Mouse (Mus musculus) layer of hippocampus, postnatal 36 days (tissue): ENCODE data around the gene Zkscan7. TPM values are rescaled to one million over a fixed set of nuclear protein-coding genes. Genes with fewer than 3 reads are reported as not detected.

Experiments
- DNase-seq, 2 experiments: peaks; one replicate each; pipeline ENCODE4 v3.0.0; 2022
- total RNA-seq, 2 experiments: library from RNA; stranded (reverse); gene quantifications; 2 replicates each; pipeline ENCODE4 v1.2.3; 2021

Gene Zkscan7
- total RNA-seq, 2 experiments from 2014 or later, result 4.5 to 5.1 TPM

GRCm38 (mm10) chr9:122902717-122903535 is 17.4 kb downstream of the Zkscan7 start:
- DNase-seq, result peak; percentile 22 to 37

DNA sequence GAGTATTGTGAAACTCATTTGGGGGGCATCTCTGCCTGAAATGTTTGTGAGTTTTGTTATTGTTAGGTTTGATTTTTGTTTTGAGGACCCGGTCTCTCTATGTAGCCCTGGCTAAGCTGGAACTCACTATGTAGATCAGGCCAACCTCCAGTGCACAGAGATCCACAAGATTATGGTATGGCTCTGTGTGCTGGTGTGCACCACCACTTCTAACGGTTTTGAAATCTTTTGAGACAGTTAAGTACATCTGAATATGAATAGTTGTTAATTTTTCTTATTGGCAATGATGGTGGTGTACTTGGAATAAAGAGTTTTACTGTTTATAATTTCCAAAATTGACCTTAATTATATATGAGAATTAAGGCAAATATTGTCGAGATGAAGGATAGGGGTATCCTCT is 37.0 kb downstream of the Zkscan7 start:
- DNase-seq, result no peak

GRCm38 (mm10) chr9:122922936-122923381 is 37.5 kb downstream of the Zkscan7 start, which contains the start of gene Zfp105:
Gene Zfp105 (plus strand): TSS chr9:122923072.
- peak; percentile 68 to 75 for DNase-seq

GRCm38 (mm10) chr9:122928915-122929314 is 43.4 kb downstream of the Zkscan7 start:
- no peak for DNase-seq

Other genes starting within 250 kb of the Zkscan7 start
- not detected for gene Topaz1, start 138.3 kb upstream of the Zkscan7 start, total RNA-seq
- gene Tcaim, start 80.1 kb upstream of the Zkscan7 start, total RNA-seq, result 10 to 100 TPM; 20.0 to 21.7 TPM
- gene Gm35549, start 41.6 kb upstream of the Zkscan7 start, total RNA-seq, result not detected
- gene Zfp445, start 19.7 kb upstream of the Zkscan7 start, total RNA-seq, result 100 to 1,000 TPM; 155 to 161 TPM
- gene Zfp105, start 37.4 kb downstream of the Zkscan7 start, total RNA-seq, result 1 to 10 TPM; 6.3 to 6.9 TPM
- 10 to 100 TPM; 20.3 to 20.7 TPM for gene 1110059G10Rik, start 65.3 kb downstream of the Zkscan7 start, total RNA-seq
- gene Kif15, start 65.4 kb downstream of the Zkscan7 start, total RNA-seq, result 1 to 10 TPM; 1.8 to 2.8 TPM
- gene Tmem42, start 135.6 kb downstream of the Zkscan7 start, total RNA-seq, result 10 to 100 TPM; 21.9 to 22.7 TPM
- 1 to 10 TPM; 1.9 to 2.9 TPM for gene Tgm4, start 149.0 kb downstream of the Zkscan7 start, total RNA-seq
- gene Zdhhc3, start 227.5 kb downstream of the Zkscan7 start, total RNA-seq, result 10 to 100 TPM; 62.1 to 63.0 TPM
- gene Exosc7, start 227.5 kb downstream of the Zkscan7 start, total RNA-seq, result 10 to 100 TPM; 41.1 to 44.5 TPM